Mouse (Mus musculus) ES-E14 (cell line): Measurements from ENCODE around the gene Nfib. TPM values are rescaled to one million over a fixed set of nuclear protein-coding genes. Genes with fewer than 3 reads are reported as not detected.

Experiments
- DNase-seq: peaks from one replicate; pipeline ENCODE4 v3.0.0-alpha.2; 2013; ENCODE audit warnings: low read depth, low spot score
- H3K27ac ChIP-seq: 2 replicates; pipeline ENCODE4 v1.5.1; 2012; ENCODE audit warnings: low read depth, mild to moderate bottlenecking, low read length, moderate library complexity, mixed read lengths; ENCODE audit not compliant: poor library complexity, insufficient read depth, severe bottlenecking
- H3K36me3 ChIP-seq: 2 replicates; pipeline ENCODE4 v1.6.1; 2012; ENCODE audit warnings: mild to moderate bottlenecking, low read length, moderate library complexity, mixed read lengths; ENCODE audit not compliant: control insufficient read depth, poor library complexity, insufficient read depth, severe bottlenecking
- H3K4me1 ChIP-seq, 2 experiments: fragments of 150-350 bp in 1 of 2; sonication (generic) in 1 of 2; 2 replicates each; pipeline ENCODE4 v1.6.1; 2012; ENCODE audit warnings: low read length in 2 of 2, mild to moderate bottlenecking in 1 of 2, mixed read lengths in 1 of 2; ENCODE audit not compliant: control insufficient read depth in 2 of 2, insufficient read depth in 2 of 2, poor library complexity in 1 of 2
- H3K4me3 ChIP-seq, 2 experiments: fragments of 150-350 bp in 1 of 2; sonication (generic) in 1 of 2; 2 replicates each; pipeline ENCODE4 v1.5.1; 2012; ENCODE audit warnings: low read length in 2 of 2, low read depth in 1 of 2, mild to moderate bottlenecking in 1 of 2, mixed read lengths in 1 of 2; ENCODE audit not compliant: insufficient read depth in 1 of 2, poor library complexity in 1 of 2, severe bottlenecking in 1 of 2
- H3K9ac ChIP-seq: 2 replicates; pipeline ENCODE4 v1.6.1; 2012; ENCODE audit warnings: low read depth, mild to moderate bottlenecking, low read length, mixed read lengths; ENCODE audit not compliant: poor library complexity, insufficient read depth, severe bottlenecking
- H3K9me3 ChIP-seq: fragments of 150-350 bp; sonication (generic); 2 replicates; pipeline ENCODE4 v1.6.1; 2012; ENCODE audit warnings: low read depth, mild to moderate bottlenecking, low read length; ENCODE audit not compliant: control insufficient read depth, insufficient read depth
- CHD2 ChIP-seq: IDR thresholded peaks from 2 replicates; pipeline ENCODE4 v1.6.1; 2014; ENCODE audit warnings: mild to moderate bottlenecking, low read depth, low read length, inconsistent platforms
- HCFC1 ChIP-seq: IDR thresholded peaks from 2 replicates; pipeline ENCODE4 v1.6.1; 2012; ENCODE audit warnings: low read length, inconsistent platforms, borderline replicate concordance; ENCODE audit not compliant: insufficient read depth
- MAFK ChIP-seq: IDR thresholded peaks from 2 replicates; pipeline ENCODE4 v1.6.1; 2014; ENCODE audit warnings: mild to moderate bottlenecking, low read depth, low read length, inconsistent platforms; ENCODE audit not compliant: insufficient read depth
- ZC3H11A ChIP-seq: IDR thresholded peaks from 2 replicates; pipeline ENCODE4 v1.6.1; 2012; ENCODE audit warnings: low read depth, mild to moderate bottlenecking, inconsistent platforms, low read length, borderline replicate concordance
- ZNF384 ChIP-seq: IDR thresholded peaks from 2 replicates; pipeline ENCODE4 v1.6.1; 2012; ENCODE audit warnings: low read depth, low read length, inconsistent platforms
- in situ Hi-C, 2 experiments: fragments of 600-800 bp; cut with MboI; formaldehyde crosslinking; loops; one replicate each; pipeline ENCODE4 v1.15.1; 2025; ENCODE audit warnings: low sequenced_read_pairs in 2 of 2, inconsistent platforms in 1 of 2; ENCODE audit not compliant: unreplicated experiment in 2 of 2
- total RNA-seq: library from RNA; depleted of rRNA; stranded (reverse); fragments of 300-350 nt; gene quantifications from 2 replicates; pipeline ENCODE4 v1.2.3, GENCODE M21; 2012

Nfib gene
- total RNA-seq, 1 experiment: 8.9 TPM

DNA sequence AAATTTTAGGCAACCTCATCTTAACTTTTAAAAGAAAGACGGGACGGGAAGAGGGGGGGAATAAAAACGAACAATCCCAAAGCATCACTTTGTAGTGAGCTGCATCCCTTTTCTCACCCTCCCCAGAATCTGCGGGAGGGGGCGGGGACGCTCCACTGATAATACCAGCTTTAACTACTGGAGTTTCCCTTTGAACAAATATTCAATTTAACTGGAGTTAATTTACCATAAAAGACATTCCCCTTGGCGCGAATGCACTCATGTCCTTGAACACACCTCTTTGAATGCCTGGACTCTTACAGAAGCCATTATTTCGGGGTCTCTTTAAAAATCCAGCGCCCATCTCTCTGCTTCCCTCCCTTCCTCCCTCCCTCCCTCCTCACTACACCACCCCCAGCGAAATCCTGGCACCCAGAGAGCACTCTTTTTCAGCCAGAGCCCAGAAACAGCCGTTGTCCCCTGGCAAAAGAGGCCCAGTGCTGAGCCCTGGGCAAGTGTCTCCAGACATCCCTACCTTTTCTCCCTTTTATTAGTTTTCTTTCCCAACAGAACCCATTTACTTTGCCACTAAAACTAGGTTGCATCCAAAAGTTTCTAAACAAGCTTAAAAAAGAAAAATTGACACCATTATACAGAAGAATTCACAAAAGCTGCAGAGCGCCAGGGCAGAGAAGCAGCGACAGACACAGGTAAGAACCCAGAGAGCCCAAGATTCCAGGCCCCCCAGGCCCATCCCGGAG lies 197.8 kb downstream of the Nfib start:
- Histone ChIP-seq H3K9me3 (no peaks in the 10 kb centered on the region), H3K9ac (peak overlapping the region; percentile 28; the same call in 1 of the 2 replicates), H3K4me3 (peak overlapping the region; percentile 6 to 91; a peak in 3 of 4 replicates), H3K4me1 (peaks cover 6 to 14% of the 10 kb centered on the region in 2 experiments), H3K27ac (peak overlapping the region; percentile 87; the same call in 1 of the 2 replicates), H3K36me3 (no peaks in the 10 kb centered on the region)
- in situ Hi-C loops: no loop called here
- no peak for DNase-seq
- TF ChIP-seq MAFK: no peak
- no peak for TF ChIP-seq ZNF384
- TF ChIP-seq CHD2: no peak

DNA sequence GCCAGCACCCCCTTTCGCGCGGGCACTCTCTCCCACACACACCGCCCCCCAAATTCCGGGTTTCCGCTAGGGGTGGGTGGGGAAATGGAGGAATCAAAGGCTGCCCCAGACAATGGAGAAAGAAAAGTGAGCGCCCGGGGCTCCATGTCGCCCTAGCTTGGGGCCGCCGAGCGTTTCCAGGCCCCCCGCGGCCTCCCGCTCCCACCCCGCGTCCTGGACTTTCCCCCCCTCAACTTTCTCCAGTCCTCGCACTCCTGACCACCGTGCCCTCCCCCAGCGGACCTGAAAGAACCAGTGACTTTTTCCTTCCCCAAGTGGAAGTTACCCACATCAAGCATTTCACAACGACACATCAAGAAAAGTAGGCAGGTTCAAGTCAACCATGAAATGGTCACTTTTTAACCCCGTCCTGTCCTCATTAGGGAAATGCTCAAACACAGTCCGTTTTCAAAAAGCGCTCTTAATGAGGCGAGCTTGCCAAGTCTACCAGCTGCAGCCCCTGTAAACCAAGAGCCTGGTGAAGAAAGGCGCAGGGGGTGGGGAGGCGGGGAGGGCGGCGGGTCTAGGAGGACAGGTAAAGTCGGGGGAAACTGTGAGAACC lies 198.7 kb downstream of the Nfib start:
- no peaks in the 10 kb centered on the region for H3K9me3 ChIP-seq
- peak overlapping the region; percentile 88; the same call in 1 of the 2 replicates for H3K27ac ChIP-seq
- H3K9ac ChIP-seq: peak overlapping the region; percentile 76; the same call in 1 of the 2 replicates
- peak overlapping the region; percentile 91 to 92 for H3K4me3 ChIP-seq
- in situ Hi-C loops: no loop called here
- DNase-seq: peak; percentile 21
- no peak for TF ChIP-seq ZNF384
- no peak for TF ChIP-seq ZC3H11A
- no peak for TF ChIP-seq HCFC1
- TF ChIP-seq CHD2: no peak
- no peak for TF ChIP-seq MAFK
- H3K4me1 ChIP-seq: peaks cover 5 to 14% of the 10 kb centered on the region in 2 experiments; a peak in 3 of 4 replicates
- H3K36me3 ChIP-seq: no peaks in the 10 kb centered on the region

DNA sequence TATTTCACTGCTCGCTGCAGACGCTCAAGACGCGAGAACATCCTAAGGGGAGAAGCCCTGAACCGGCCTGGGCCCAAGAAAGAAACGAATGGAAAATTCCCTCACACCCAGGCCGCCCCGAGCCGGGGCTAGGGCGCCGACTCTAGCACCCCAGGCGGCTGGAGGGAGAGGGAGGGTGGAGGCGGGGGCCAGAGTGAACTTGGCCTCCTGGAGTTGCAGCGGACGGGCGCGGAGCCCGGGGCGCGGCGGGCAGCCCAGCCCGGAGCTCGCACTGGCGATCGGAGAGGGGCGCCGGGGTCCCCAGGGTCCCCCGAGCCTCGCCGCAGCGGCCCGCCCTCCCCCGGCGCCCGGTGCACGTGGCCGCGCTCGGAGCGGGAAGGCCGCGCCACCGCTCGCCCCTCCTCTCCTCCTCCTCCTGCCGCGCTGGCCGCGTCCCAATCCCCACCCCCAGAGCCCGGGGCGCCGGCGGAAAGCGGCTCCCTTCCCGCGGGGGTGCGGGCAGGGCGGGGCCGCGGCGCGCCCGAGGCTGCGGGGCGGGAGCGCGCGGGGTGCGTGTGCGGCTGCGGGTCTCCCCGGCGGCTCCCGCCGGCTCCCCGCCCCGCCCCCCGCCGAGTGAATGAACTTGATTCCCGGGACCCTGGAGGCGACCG lies 199.3 kb downstream of the Nfib start:
- peak overlapping the region; percentile 88 for H3K27ac ChIP-seq
- DNase-seq: peak; percentile 46
- in situ Hi-C loops: no loop called here
- TF ChIP-seq MAFK (no peak), ZC3H11A (no peak), ZNF384 (no peak), HCFC1 (no peak), CHD2 (no peak)
- H3K4me1 ChIP-seq: peaks cover 4 to 11% of the 10 kb centered on the region in 2 experiments; a peak in 3 of 4 replicates
- H3K36me3 ChIP-seq: no peaks in the 10 kb centered on the region
- no peaks in the 10 kb centered on the region for H3K9me3 ChIP-seq
- peak overlapping the region; percentile 76 for H3K9ac ChIP-seq
- peak overlapping the region; percentile 91 to 92 for H3K4me3 ChIP-seq

DNA sequence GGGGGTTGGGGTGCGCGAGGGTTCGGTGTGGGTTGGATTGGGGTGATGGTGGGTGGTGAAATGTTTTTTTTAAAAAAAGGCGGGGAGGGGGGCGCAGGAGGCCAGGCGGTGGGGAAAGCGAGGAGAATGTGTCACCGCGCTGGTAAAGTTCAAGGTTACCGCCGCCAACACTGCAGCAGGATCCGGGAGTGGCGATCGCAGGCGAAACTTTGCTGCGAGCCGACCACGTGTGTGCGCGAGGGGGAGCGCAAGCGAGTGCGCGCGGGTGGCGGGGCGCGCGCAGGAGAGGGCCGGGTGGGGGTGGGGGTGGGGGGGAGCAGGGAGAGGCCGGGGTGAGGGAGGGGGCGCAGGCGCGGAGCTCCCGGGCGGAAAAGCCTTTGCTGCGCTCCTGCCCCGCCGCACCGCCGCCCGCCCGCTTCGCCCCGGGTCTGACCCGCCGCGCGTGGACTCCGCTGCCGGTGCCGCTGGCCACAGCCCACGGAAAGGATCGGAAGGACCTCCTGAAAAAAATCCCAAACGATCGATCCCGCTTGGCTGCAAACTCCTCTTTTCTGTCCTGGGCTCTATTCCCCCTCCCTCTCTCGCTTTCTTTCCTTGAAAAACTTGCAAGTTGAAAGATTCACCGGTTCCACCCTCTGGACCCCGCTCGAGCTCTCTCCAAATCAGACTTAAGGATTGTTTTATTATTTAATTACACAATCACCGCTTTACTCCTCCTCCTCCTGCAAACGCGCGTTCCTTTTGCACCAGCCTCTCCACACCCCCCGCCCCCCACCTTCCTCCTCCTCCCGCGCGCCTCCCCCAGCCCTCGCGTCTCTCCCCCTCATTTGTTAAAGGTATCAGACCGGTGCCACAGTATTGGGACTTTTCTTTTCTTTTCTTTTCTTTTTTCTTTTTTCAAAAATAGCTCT lies 200.2 kb downstream of the Nfib start:
- DNase-seq: peak; percentile 55
- H3K36me3 ChIP-seq: no peaks in the 10 kb centered on the region
- H3K9ac ChIP-seq: peak overlapping the region; percentile 88
- H3K4me3 ChIP-seq: peak overlapping the region; percentile 91 to 92
- no peaks in the 10 kb centered on the region for H3K9me3 ChIP-seq
- in situ Hi-C loops: no loop called here
- H3K4me1 ChIP-seq: peaks cover 2 to 10% of the 10 kb centered on the region in 2 experiments; a peak in 3 of 4 replicates
- TF ChIP-seq MAFK: no peak
- no peak for TF ChIP-seq CHD2
- no peak; the same call in 1 of the 2 replicates for TF ChIP-seq ZNF384
- no peak for TF ChIP-seq HCFC1
- TF ChIP-seq ZC3H11A: no peak
- peak overlapping the region; percentile 97 for H3K27ac ChIP-seq
